Mouse (Mus musculus) C2C12 (cell line): ENCODE data around the gene Sf3b1. TPM values are rescaled to one million over a fixed set of nuclear protein-coding genes. Genes with fewer than 3 reads are reported as not detected.

ENCODE experiments used
- H3K27me3 ChIP-seq: one replicate; pipeline ENCODE4 v1.6.1; 2011; ENCODE audit not compliant: control insufficient read depth, insufficient read depth, insufficient read length
- H3K36me3 ChIP-seq: one replicate; pipeline ENCODE4 v1.6.1; 2011; ENCODE audit not compliant: control insufficient read depth, insufficient read depth
- H3K4me3 ChIP-seq: one replicate; pipeline ENCODE4 v1.5.1; 2011; ENCODE audit warnings: mild to moderate bottlenecking, control low read depth; ENCODE audit not compliant: poor library complexity, insufficient read depth, severe bottlenecking
- H3K79me2 ChIP-seq: one replicate; pipeline ENCODE4 v1.6.1; 2011; ENCODE audit not compliant: control insufficient read depth, insufficient read depth
- H3K79me3 ChIP-seq: one replicate; pipeline ENCODE4 v1.6.1; 2011; ENCODE audit warnings: low read depth, control low read depth
- H3ac ChIP-seq: one replicate; pipeline ENCODE3; 2011; ENCODE audit warnings: low read depth; ENCODE audit not compliant: control insufficient read depth, insufficient read length
- CEBPB ChIP-seq: IDR thresholded peaks from one replicate; pipeline ENCODE4 v1.6.1; 2011; ENCODE audit warnings: low read depth, mild to moderate bottlenecking, control low read depth, moderate library complexity
- CTCF ChIP-seq: IDR thresholded peaks from one replicate; pipeline ENCODE4 v1.5.1; 2011; ENCODE audit not compliant: control insufficient read depth, insufficient read depth, insufficient read length
- FOSL1 ChIP-seq: IDR thresholded peaks from one replicate; pipeline ENCODE4 v1.8.0; 2011; ENCODE audit warnings: mild to moderate bottlenecking, low read length; ENCODE audit not compliant: poor library complexity, insufficient read depth, severe bottlenecking
- MAX ChIP-seq: IDR thresholded peaks from one replicate; pipeline ENCODE4 v1.6.1; 2011; ENCODE audit warnings: mild to moderate bottlenecking, control low read depth
- MYOD1 ChIP-seq: IDR thresholded peaks from one replicate; pipeline ENCODE4 v1.6.1; 2011; ENCODE audit warnings: low read depth; ENCODE audit not compliant: control insufficient read depth, insufficient read length
- MYOG ChIP-seq: IDR thresholded peaks from one replicate; pipeline ENCODE4 v1.6.1; 2011; ENCODE audit not compliant: control insufficient read depth, insufficient read length; ENCODE audit errors: extremely low read depth
- USF1 ChIP-seq: IDR thresholded peaks from one replicate; pipeline ENCODE4 v1.6.1; 2011; ENCODE audit warnings: low read depth, mild to moderate bottlenecking, control low read depth, moderate library complexity
- polyA plus RNA-seq: library from polyadenylated mRNA; unstranded; fragments of >200 nt; fragmentation: generic; extraction: Trizol; gene quantifications from one replicate; pipeline ENCODE4 v1.2.1, GENCODE M21; 2012; ENCODE audit warnings: missing spikeins

The Sf3b1 gene
- polyA plus RNA-seq, 1 experiment, result 33.5 TPM

- no peak for TF ChIP-seq MAX
- TF ChIP-seq CEBPB, result no peak
- TF ChIP-seq MYOG, result no peak
- no peak for TF ChIP-seq USF1
- no peak for TF ChIP-seq MYOD1
- no peak for TF ChIP-seq CTCF
- no peak for TF ChIP-seq FOSL1
- no peak overlapping the region for H3K4me3 ChIP-seq
- no peak overlapping the region for H3ac ChIP-seq
- H3K79me2 ChIP-seq, result no peaks in the 10 kb centered on the region
- H3K79me3 ChIP-seq, result no peaks in the 10 kb centered on the region
- H3K27me3 ChIP-seq, result no peaks in the 10 kb centered on the region
- H3K36me3 ChIP-seq, result peaks cover 68% of the 10 kb centered on the region
These were observed 41.5 kb downstream of the Sf3b1 start for GRCm38 (mm10) chr1:54985831-54986230.

DNA sequence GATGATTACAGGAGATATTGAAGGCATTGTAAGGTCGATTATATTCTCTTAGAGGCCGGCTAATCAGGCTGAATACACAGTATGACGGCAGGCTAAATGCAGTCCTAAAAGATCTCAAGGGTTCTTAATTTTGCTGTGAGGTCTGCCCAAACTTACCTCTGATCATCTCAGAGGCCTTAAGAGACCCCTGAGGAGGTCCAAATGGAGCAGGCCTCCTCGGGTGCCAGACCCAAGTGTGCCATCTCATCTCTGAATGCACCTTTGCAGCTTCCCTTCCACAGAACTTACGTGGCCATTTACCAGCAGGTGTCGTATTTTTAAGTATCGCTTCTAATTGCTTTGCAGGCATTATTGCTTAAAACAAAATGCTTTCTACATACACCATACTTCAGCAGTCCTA, 43.1 kb downstream of the Sf3b1 start:
- TF ChIP-seq MAX (no peak), CEBPB (no peak), MYOG (no peak), USF1 (no peak), CTCF (no peak), MYOD1 (no peak), FOSL1 (no peak)

GRCm38 (mm10) chr1:54983339-54983738, 43.9 kb downstream of the Sf3b1 start:
- Histone ChIP-seq H3ac (no peak overlapping the region), H3K36me3 (peaks cover 46% of the 10 kb centered on the region), H3K79me2 (no peaks in the 10 kb centered on the region), H3K4me3 (no peak overlapping the region), H3K79me3 (no peaks in the 10 kb centered on the region), H3K27me3 (no peaks in the 10 kb centered on the region)
- TF ChIP-seq FOSL1 (no peak), MYOG (no peak), MYOD1 (no peak), CEBPB (no peak), CTCF (no peak), USF1 (no peak), MAX (no peak)

More for the DNA sequence above, 43.1 kb downstream of the Sf3b1 start:
- Histone ChIP-seq H3K36me3 (peaks cover 51% of the 10 kb centered on the region), H3K79me3 (no peaks in the 10 kb centered on the region), H3ac (no peak overlapping the region), H3K27me3 (no peaks in the 10 kb centered on the region), H3K79me2 (no peaks in the 10 kb centered on the region), H3K4me3 (no peak overlapping the region)

DNA sequence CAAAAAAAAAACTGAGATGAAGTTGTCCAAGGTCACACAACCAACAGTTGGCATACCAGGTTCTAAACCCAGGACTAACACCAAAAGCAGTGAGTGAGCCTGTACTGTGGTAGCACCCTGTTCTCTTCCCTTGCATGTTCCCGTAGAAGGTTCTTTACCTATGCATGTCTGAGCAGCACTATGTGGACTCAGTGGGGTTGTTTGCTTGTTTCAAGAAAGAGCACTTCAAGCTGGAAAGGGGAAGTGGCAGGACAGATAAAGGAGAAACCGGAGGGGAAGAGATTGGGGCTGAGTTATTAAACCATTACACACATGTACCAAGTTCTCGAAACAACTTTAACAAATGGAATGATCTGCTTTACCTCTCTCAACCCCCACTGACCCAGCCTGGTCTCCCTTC, 44.6 kb downstream of the Sf3b1 start:
- Histone ChIP-seq H3K36me3 (peaks cover 41% of the 10 kb centered on the region), H3K27me3 (no peaks in the 10 kb centered on the region), H3ac (no peak overlapping the region), H3K4me3 (no peak overlapping the region), H3K79me3 (no peaks in the 10 kb centered on the region), H3K79me2 (no peaks in the 10 kb centered on the region)
- no peak for TF ChIP-seq MYOD1
- TF ChIP-seq FOSL1, result no peak
- no peak for TF ChIP-seq MAX
- no peak for TF ChIP-seq USF1
- TF ChIP-seq MYOG, result no peak
- TF ChIP-seq CEBPB, result no peak
- TF ChIP-seq CTCF, result no peak

GRCm38 (mm10) chr1:54979226-54979984, 47.9 kb downstream of the Sf3b1 start:
- H3K4me3 ChIP-seq, result no peak overlapping the region
- TF ChIP-seq MYOG (no peak), MYOD1 (no peak), CTCF (no peak), USF1 (no peak), MAX (no peak), CEBPB (no peak), FOSL1 (no peak)
- peaks cover 10% of the 10 kb centered on the region for H3K36me3 ChIP-seq

More at GRCm38 (mm10) chr1:54979226-54979984, 47.9 kb downstream of the Sf3b1 start:
- Histone ChIP-seq H3K79me2 (no peaks in the 10 kb centered on the region), H3K79me3 (no peaks in the 10 kb centered on the region), H3K27me3 (no peaks in the 10 kb centered on the region), H3ac (no peak overlapping the region)
